Mouse (Mus musculus): Measurements from ENCODE around the gene Glis3.

GRCm38 (mm10) chr19:28550611-28551010 lies 129.3 kb downstream of the Glis3 start:
- TF ChIP-seq CTCF (IDR thresholded peaks at IDR 0.05; ENCODE audit: low read depth) = no peak
- no peak for TF ChIP-seq EP300 (optimal IDR thresholded peaks at IDR 0.05)

Measured in stomach, postnatal 0 days (tissue).